In the genomic region with DNA sequence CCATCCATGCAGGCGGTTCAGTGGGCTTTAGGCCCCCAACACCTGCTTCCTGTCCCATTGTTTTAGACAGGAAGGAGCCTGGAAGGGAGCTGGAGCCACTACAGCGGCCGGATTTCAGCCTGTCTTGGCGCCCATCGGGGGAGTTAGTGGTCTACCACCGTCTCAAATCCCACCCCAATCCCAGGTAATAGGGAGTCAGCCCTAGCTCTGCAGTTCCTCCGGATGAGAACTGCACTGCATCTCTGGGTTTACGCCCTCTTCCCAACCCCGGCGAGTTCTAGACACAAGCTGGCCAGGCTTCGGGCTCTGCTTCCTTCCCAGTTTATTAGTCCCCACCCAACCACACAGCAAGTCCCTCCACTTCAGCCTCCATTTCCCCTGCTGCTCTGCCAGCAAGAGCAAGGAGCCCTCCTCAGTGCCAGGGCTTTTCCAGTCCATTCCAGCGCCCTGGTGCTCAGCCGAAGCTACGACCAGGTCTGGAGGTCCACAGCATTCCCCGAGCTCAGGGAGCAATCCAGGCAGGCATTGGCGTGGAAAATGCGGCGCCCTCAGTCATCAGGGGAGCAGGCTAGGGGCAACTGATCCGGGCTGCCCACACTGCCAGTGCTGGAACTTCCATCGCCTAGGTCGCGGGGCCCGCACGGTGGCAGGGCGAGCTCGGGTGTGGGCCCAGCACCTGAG, we compare ENCODE assay signal across 8 mouse cellular contexts. TPM values are rescaled to one million over a fixed set of nuclear protein-coding genes. Genes with fewer than 3 reads are reported as not detected.
DNase-seq lines count a peak whose midpoint lies in the region; ATAC-seq lines count a peak whose summit lies in the region.

No protein-coding gene starts in this region.

- ATAC-seq in limb, embryonic 13.5 days (ENCODE audit: low FRiP score, low read depth) = no peak
- no peak; the same call in 1 of the 2 replicates for ATAC-seq in midbrain, embryonic 15.5 days (replicated peaks)

- H3K27ac ChIP-seq in embryonic facial prominence, embryonic 10.5 days (replicated peaks) = peak overlapping the region; percentile 88
- H3K27ac ChIP-seq in limb, embryonic 13.5 days = peak overlapping the region; percentile 85
- peak overlapping the region; percentile 94 for H3K27ac ChIP-seq in midbrain, embryonic 15.5 days

- H3K9me3 ChIP-seq in embryonic facial prominence, embryonic 10.5 days = no peaks in the 10 kb centered on the region
- H3K9me3 ChIP-seq in limb, embryonic 13.5 days = no peaks in the 10 kb centered on the region
- no peaks in the 10 kb centered on the region for H3K9me3 ChIP-seq in midbrain, embryonic 15.5 days

- H3K4me2 ChIP-seq in limb, embryonic 13.5 days (replicated peaks) = peak overlapping the region; percentile 99
- peak overlapping the region; percentile 85 for H3K4me2 ChIP-seq in midbrain, embryonic 15.5 days

- H3K27me3 ChIP-seq in embryonic facial prominence, embryonic 10.5 days (replicated peaks; ENCODE audit: low read depth, poor library complexity, severe bottlenecking) = peaks cover 20% of the 10 kb centered on the region
- no peaks in the 10 kb centered on the region for H3K27me3 ChIP-seq in limb, embryonic 13.5 days
- H3K27me3 ChIP-seq in midbrain, embryonic 15.5 days (replicated peaks) = peaks cover 8% of the 10 kb centered on the region; the same call in 1 of the 2 replicates

- peaks cover 23% of the 10 kb centered on the region for H3K36me3 ChIP-seq in embryonic facial prominence, embryonic 10.5 days (replicated peaks)
- peaks cover 13% of the 10 kb centered on the region for H3K36me3 ChIP-seq in limb, embryonic 13.5 days
- H3K36me3 ChIP-seq in midbrain, embryonic 15.5 days (replicated peaks) = no peaks in the 10 kb centered on the region

- DNase-seq in Muller cell, postnatal 12 days (ENCODE audit: inconsistent ontology term) = peak; percentile 83
- DNase-seq in embryonic facial prominence, embryonic 10.5 days (ENCODE audit: low spot score) = peak; percentile 32
- peak; percentile 51 to 54 for DNase-seq in heart, postnatal 14 days
- no peak for DNase-seq in cerebellum, adult 11 months
- DNase-seq in left cerebral cortex, postnatal 4 days = no peak
- no peak for DNase-seq in left cerebral cortex, postnatal 36 days (ENCODE audit: low spot score in 2 of 2)

- H3K9ac ChIP-seq in limb, embryonic 13.5 days = peak overlapping the region; percentile 87
- H3K9ac ChIP-seq in midbrain, embryonic 15.5 days = peak overlapping the region; percentile 80

- peaks cover 48% of the 10 kb centered on the region for H3K4me1 ChIP-seq in embryonic facial prominence, embryonic 10.5 days
- peaks cover 38% of the 10 kb centered on the region for H3K4me1 ChIP-seq in limb, embryonic 13.5 days
- peaks cover 38% of the 10 kb centered on the region for H3K4me1 ChIP-seq in midbrain, embryonic 15.5 days

- H3K4me3 ChIP-seq in embryonic facial prominence, embryonic 10.5 days = peak overlapping the region; percentile 85
- peak overlapping the region; percentile 82 for H3K4me3 ChIP-seq in limb, embryonic 13.5 days
- H3K4me3 ChIP-seq in midbrain, embryonic 15.5 days = peak overlapping the region; percentile 72

- 4% methylated on average over 26 of the region's 26 CpGs for WGBS in embryonic facial prominence, embryonic 10.5 days
- 2% methylated on average over 26 of the region's 26 CpGs for WGBS in limb, embryonic 13.5 days
- 3% methylated on average over 26 of the region's 26 CpGs for WGBS in midbrain, embryonic 15.5 days

- intact Hi-C loops in heart, postnatal 14 days (cut with DNase I) = no loop called here
- intact Hi-C loops in left cerebral cortex, postnatal 4 days (cut with DNase I) = no loop called here
- intact Hi-C loops in left cerebral cortex, postnatal 36 days (cut with DNase I) = loop anchor here (2.0 kb wide), 2 partner anchors 32 kb away; a partner anchor contains a TSS

RNA-seq across cellular contexts. Expression of a gene that starts 1.3 kb away (rescaled TPM):
- polyA plus RNA-seq in embryonic facial prominence, embryonic 10.5 days (2016; fragmentation: Nextera tagmentation; extraction: Ambion mirVana) = 6.2 and 7.4 TPM in 2 replicates
- total RNA-seq in heart, postnatal 14 days (2021) = 10 to 100 TPM in 1 of 2 experiments, 1 to 10 TPM in 1; 10.0 to 11.2 TPM
- 6.2 and 7.0 TPM in 2 replicates for polyA plus RNA-seq in limb, embryonic 13.5 days (2015; fragmentation: Nextera tagmentation; extraction: Ambion mirVana)
- 11.7 and 13.2 TPM in 2 replicates for polyA plus RNA-seq in midbrain, embryonic 15.5 days (2015; fragmentation: Nextera tagmentation; extraction: Ambion mirVana)
- 10 to 100 TPM; 20.8 to 21.6 TPM for total RNA-seq in left cerebral cortex, postnatal 4 days (2021)
- total RNA-seq in left cerebral cortex, postnatal 36 days (2021) = 10 to 100 TPM; 28.5 to 31.7 TPM

RNA-seq across cellular contexts. Expression of a gene that starts 4.0 kb away (rescaled TPM):
- polyA plus RNA-seq in embryonic facial prominence, embryonic 10.5 days (2016; fragmentation: Nextera tagmentation; extraction: Ambion mirVana) = 101 and 109 TPM in 2 replicates
- 10 to 100 TPM; 55.7 to 63.2 TPM for total RNA-seq in heart, postnatal 14 days (2021)
- polyA plus RNA-seq in limb, embryonic 13.5 days (2015; fragmentation: Nextera tagmentation; extraction: Ambion mirVana) = 129 and 131 TPM in 2 replicates
- 180 and 185 TPM in 2 replicates for polyA plus RNA-seq in midbrain, embryonic 15.5 days (2015; fragmentation: Nextera tagmentation; extraction: Ambion mirVana)
- total RNA-seq in left cerebral cortex, postnatal 4 days (2021) = 100 to 1,000 TPM; 124 to 139 TPM
- total RNA-seq in left cerebral cortex, postnatal 36 days (2021) = 10 to 100 TPM; 87.2 to 95.1 TPM

RNA-seq across cellular contexts. Expression of a gene that starts 9.0 kb away (rescaled TPM):
- not detected in 2 replicates for polyA plus RNA-seq in embryonic facial prominence, embryonic 10.5 days (2016; fragmentation: Nextera tagmentation; extraction: Ambion mirVana)
- not detected for total RNA-seq in heart, postnatal 14 days (2021)
- not detected in 2 replicates for polyA plus RNA-seq in limb, embryonic 13.5 days (2015; fragmentation: Nextera tagmentation; extraction: Ambion mirVana)
- polyA plus RNA-seq in midbrain, embryonic 15.5 days (2015; fragmentation: Nextera tagmentation; extraction: Ambion mirVana) = 0.40 TPM in 1 of 2 replicates, not detected in the other
- not detected for total RNA-seq in left cerebral cortex, postnatal 4 days (2021)
- not detected for total RNA-seq in left cerebral cortex, postnatal 36 days (2021)

RNA-seq across cellular contexts. Expression of a gene that starts 11.9 kb away (rescaled TPM):
- polyA plus RNA-seq in embryonic facial prominence, embryonic 10.5 days (2016; fragmentation: Nextera tagmentation; extraction: Ambion mirVana) = 1.1 and 1.5 TPM in 2 replicates
- under 1 TPM in 1 of 2 experiments, not detected in 1; 0.71 TPM for total RNA-seq in heart, postnatal 14 days (2021)
- polyA plus RNA-seq in limb, embryonic 13.5 days (2015; fragmentation: Nextera tagmentation; extraction: Ambion mirVana) = 1.7 and 2.3 TPM in 2 replicates
- polyA plus RNA-seq in midbrain, embryonic 15.5 days (2015; fragmentation: Nextera tagmentation; extraction: Ambion mirVana) = 5.4 and 6.5 TPM in 2 replicates
- total RNA-seq in left cerebral cortex, postnatal 4 days (2021) = 1 to 10 TPM; 1.3 to 2.1 TPM
- total RNA-seq in left cerebral cortex, postnatal 36 days (2021) = under 1 TPM in 1 of 2 experiments, not detected in 1; 0.86 TPM

RNA-seq across cellular contexts. Expression of a gene that starts 17.4 kb away (rescaled TPM):
- polyA plus RNA-seq in embryonic facial prominence, embryonic 10.5 days (2016; fragmentation: Nextera tagmentation; extraction: Ambion mirVana) = 75.8 and 80.6 TPM in 2 replicates
- total RNA-seq in heart, postnatal 14 days (2021) = 10 to 100 TPM; 17.9 to 18.3 TPM
- 209 and 216 TPM in 2 replicates for polyA plus RNA-seq in limb, embryonic 13.5 days (2015; fragmentation: Nextera tagmentation; extraction: Ambion mirVana)
- polyA plus RNA-seq in midbrain, embryonic 15.5 days (2015; fragmentation: Nextera tagmentation; extraction: Ambion mirVana) = 41.3 and 45.9 TPM in 2 replicates
- 10 to 100 TPM; 23.7 to 25.4 TPM for total RNA-seq in left cerebral cortex, postnatal 4 days (2021)
- total RNA-seq in left cerebral cortex, postnatal 36 days (2021) = 10 to 100 TPM; 11.2 to 16.0 TPM

Comparison
In these comparisons a context has a peak if more than half of its experiments do, and no peak if none do; other contexts are left out.
1. DNase-seq: peak in Muller cell, postnatal 12 days (single experiment), embryonic facial prominence, embryonic 10.5 days (single experiment) and heart, postnatal 14 days (2 of 2); none in cerebellum, adult 11 months (single experiment), left cerebral cortex, postnatal 4 days (single experiment) and left cerebral cortex, postnatal 36 days (0 of 2).
2. Peak in every context shown above with its lines, with median percentiles within 50 percentile points of each other: H3K27ac ChIP-seq and H3K4me3 ChIP-seq.